Mouse (Mus musculus): ENCODE data around the gene Cwc25. TPM values are rescaled to one million over a fixed set of nuclear protein-coding genes. Genes with fewer than 3 reads are reported as not detected.

Cwc25 gene
- polyA plus RNA-seq, 1 experiment: 1.2 TPM

GRCm38 (mm10) chr11:97779968-97780701 is 13.8 kb upstream of the Cwc25 start:
- H3K4me1 ChIP-seq (ENCODE audit: control insufficient read depth): peaks cover 39% of the 10 kb centered on the region
- TF ChIP-seq TAL1 (IDR thresholded peaks at IDR 0.05; ENCODE audit: low read length): no peak
- no peak for TF ChIP-seq GATA1 (IDR thresholded peaks at IDR 0.05; ENCODE audit: low read length)
- H3K36me3 ChIP-seq (ENCODE audit: control insufficient read depth): peaks cover 66% of the 10 kb centered on the region
- H3K9me3 ChIP-seq (ENCODE audit: control insufficient read depth, low read length): peaks cover 3% of the 10 kb centered on the region
- H3K27me3 ChIP-seq (ENCODE audit: control insufficient read depth): no peaks in the 10 kb centered on the region
- peak overlapping the region; percentile 96 for H3K4me3 ChIP-seq (replicated peaks)

- peaks cover under 1% of the 10 kb centered on the region for H3K9me3 ChIP-seq (ENCODE audit: control insufficient read depth, low read length)
- H3K27me3 ChIP-seq (ENCODE audit: control insufficient read depth): no peaks in the 10 kb centered on the region
- no peak for TF ChIP-seq GATA1 (IDR thresholded peaks at IDR 0.05; ENCODE audit: low read length)
- no peak for TF ChIP-seq TAL1 (IDR thresholded peaks at IDR 0.05; ENCODE audit: low read length)
- H3K36me3 ChIP-seq (ENCODE audit: control insufficient read depth): peaks cover 68% of the 10 kb centered on the region
- no peak overlapping the region for H3K4me3 ChIP-seq (replicated peaks)
- H3K4me1 ChIP-seq (ENCODE audit: control insufficient read depth): peaks cover 39% of the 10 kb centered on the region
Observed at GRCm38 (mm10) chr11:97778918-97779317, 12.6 kb upstream of the Cwc25 start.

- H3K4me1 ChIP-seq (ENCODE audit: control insufficient read depth): peaks cover 34% of the 10 kb centered on the region
- no peaks in the 10 kb centered on the region for H3K27me3 ChIP-seq (ENCODE audit: control insufficient read depth)
- no peak overlapping the region for H3K4me3 ChIP-seq (replicated peaks)
- no peak for TF ChIP-seq GATA1 (IDR thresholded peaks at IDR 0.05; ENCODE audit: low read length)
- TF ChIP-seq TAL1 (IDR thresholded peaks at IDR 0.05; ENCODE audit: low read length): no peak
- H3K36me3 ChIP-seq (ENCODE audit: control insufficient read depth): peaks cover 68% of the 10 kb centered on the region
- H3K9me3 ChIP-seq (ENCODE audit: control insufficient read depth, low read length): no peaks in the 10 kb centered on the region
Observed at GRCm38 (mm10) chr11:97777129-97777529, 10.8 kb upstream of the Cwc25 start.

DNA sequence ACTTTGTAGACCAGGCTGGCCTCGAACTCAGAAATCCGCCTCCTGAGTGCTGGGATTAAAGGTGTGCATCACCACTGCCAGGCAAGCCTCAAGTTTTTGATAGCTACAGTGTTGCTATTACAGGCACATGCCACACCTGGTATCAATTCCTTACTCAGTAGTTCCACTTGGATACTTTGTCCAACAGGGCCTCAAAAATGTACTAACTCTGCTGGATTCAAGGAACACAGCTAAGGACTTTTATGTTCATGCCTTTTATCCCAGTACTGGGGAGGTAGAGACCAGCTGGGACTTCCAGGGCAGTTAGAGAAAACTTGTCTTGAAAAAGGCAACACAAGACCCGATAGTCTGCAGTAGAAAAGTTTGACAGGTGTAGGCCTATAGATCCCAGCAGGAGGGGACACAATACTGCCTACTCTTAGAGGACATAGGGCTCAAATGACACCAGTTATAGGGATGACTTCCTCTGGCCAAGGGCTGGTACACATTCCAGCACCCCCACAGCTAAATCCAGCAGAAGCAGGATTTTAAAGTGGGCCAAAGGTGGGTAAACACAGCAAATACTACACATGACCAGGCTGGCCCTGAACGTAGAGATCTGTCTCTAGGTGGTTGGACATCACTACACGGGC is 10.3 kb upstream of the Cwc25 start:
- TF ChIP-seq GATA1 (IDR thresholded peaks at IDR 0.05; ENCODE audit: low read length) (no peak), TAL1 (IDR thresholded peaks at IDR 0.05; ENCODE audit: low read length) (no peak)
- peaks cover 30% of the 10 kb centered on the region for H3K4me1 ChIP-seq (ENCODE audit: control insufficient read depth)
- H3K4me3 ChIP-seq (replicated peaks): no peak overlapping the region
- no peaks in the 10 kb centered on the region for H3K27me3 ChIP-seq (ENCODE audit: control insufficient read depth)
- H3K36me3 ChIP-seq (ENCODE audit: control insufficient read depth): peaks cover 66% of the 10 kb centered on the region
- no peaks in the 10 kb centered on the region for H3K9me3 ChIP-seq (ENCODE audit: control insufficient read depth, low read length)

DNA sequence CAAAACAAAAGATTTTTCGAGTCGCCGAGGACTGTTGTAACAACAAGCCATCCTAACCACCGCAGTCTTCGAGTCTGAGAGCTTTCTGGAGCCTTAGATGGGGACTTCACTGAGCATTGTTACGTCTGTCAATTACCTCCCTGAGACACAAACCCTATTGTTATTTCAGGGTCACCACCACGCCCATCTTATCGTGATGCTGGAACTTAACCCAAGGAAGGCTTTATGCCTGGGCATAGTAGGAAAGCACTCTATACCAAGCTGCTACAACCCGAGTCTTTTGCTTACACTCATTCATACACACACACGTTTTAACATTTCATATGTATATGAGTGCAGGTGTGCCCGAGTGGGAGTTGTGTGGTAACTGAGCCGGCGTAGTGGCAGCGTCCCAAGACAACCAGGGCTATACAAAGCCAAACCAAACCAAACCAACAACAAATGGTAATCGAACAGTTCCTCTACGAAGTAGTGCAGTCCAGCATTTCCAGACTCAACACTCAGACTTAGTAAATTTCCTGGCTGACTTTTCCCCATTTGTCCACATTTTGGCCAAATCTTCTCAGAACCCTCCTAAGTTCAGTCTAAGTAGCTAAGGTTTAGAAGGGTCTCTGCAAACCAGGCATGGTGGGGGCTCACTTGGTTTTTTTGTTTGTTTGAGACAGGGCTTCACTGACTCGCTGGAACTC is 9.6 kb upstream of the Cwc25 start, which contains the start of gene 1700001P01Rik:
Gene 1700001P01Rik (minus strand): TSS at position 111 of the 689 bp plus-strand sequence.
- TF ChIP-seq TAL1 (IDR thresholded peaks at IDR 0.05; ENCODE audit: low read length): no peak
- no peak for TF ChIP-seq GATA1 (IDR thresholded peaks at IDR 0.05; ENCODE audit: low read length)
- Histone ChIP-seq H3K4me3 (replicated peaks) (no peak within 1 kb of the TSS), H3K27me3 (ENCODE audit: control insufficient read depth) (no peaks in the 10 kb centered on the region), H3K9me3 (ENCODE audit: control insufficient read depth, low read length) (no peaks in the 10 kb centered on the region), H3K4me1 (ENCODE audit: control insufficient read depth) (peaks cover 27% of the 10 kb centered on the region), H3K36me3 (ENCODE audit: control insufficient read depth) (peaks cover 60% of the 10 kb centered on the region)

DNA sequence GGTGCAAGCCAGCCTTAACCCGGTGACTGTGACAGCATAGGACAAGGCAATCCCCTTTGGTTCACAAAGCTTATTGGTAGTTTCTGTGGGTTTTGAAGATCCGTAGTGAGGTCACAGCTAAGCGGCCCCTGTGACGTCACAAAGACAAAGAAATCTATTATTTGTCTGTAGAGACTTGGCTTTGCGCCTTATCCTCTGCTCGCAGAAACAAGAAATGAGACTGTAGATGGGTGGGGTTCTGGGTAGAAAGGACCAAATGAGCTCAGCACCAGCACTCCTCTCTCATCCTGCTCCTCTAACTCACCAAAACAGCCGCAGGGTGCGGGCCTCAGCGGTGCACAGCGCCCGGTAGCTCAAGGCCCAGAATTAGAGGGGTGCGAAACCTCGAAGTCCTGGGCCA is 8.8 kb upstream of the Cwc25 start:
- H3K4me3 ChIP-seq (replicated peaks): no peak overlapping the region
- no peaks in the 10 kb centered on the region for H3K9me3 ChIP-seq (ENCODE audit: control insufficient read depth, low read length)
- TF ChIP-seq TAL1 (IDR thresholded peaks at IDR 0.05; ENCODE audit: low read length) (no peak), GATA1 (IDR thresholded peaks at IDR 0.05; ENCODE audit: low read length) (no peak)
- H3K4me1 ChIP-seq (ENCODE audit: control insufficient read depth): peaks cover 19% of the 10 kb centered on the region
- H3K36me3 ChIP-seq (ENCODE audit: control insufficient read depth): peaks cover 52% of the 10 kb centered on the region
- H3K27me3 ChIP-seq (ENCODE audit: control insufficient read depth): no peaks in the 10 kb centered on the region

DNA sequence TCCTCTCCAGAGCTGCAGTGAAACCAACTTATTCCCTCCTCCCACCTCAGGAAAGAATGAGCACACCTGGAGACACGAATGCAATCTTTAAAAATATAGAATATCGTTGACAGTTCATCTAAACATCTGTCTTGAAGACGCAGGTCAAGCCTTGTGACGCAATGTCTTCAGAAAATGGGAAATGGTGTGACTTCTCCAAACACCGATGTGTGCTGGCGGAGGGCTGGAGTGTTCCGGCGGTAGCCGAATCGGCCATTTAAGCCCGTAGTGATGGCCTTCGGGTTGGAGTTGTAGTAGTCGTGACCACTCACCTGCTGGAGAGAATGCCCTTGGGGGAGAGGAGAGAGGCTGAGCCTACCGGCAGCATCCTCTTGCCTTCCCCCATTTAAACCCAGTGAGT is 5.1 kb upstream of the Cwc25 start:
- no peak overlapping the region for H3K4me3 ChIP-seq (replicated peaks)
- H3K4me1 ChIP-seq (ENCODE audit: control insufficient read depth): peaks cover 13% of the 10 kb centered on the region
- H3K36me3 ChIP-seq (ENCODE audit: control insufficient read depth): peaks cover 15% of the 10 kb centered on the region
- TF ChIP-seq TAL1 (IDR thresholded peaks at IDR 0.05; ENCODE audit: low read length): no peak
- TF ChIP-seq GATA1 (IDR thresholded peaks at IDR 0.05; ENCODE audit: low read length): no peak
- H3K27me3 ChIP-seq (ENCODE audit: control insufficient read depth): no peaks in the 10 kb centered on the region
- no peaks in the 10 kb centered on the region for H3K9me3 ChIP-seq (ENCODE audit: control insufficient read depth, low read length)

GRCm38 (mm10) chr11:97769704-97770103 is 3.3 kb upstream of the Cwc25 start:
- Histone ChIP-seq H3K36me3 (ENCODE audit: control insufficient read depth) (peaks cover 6% of the 10 kb centered on the region), H3K9me3 (ENCODE audit: control insufficient read depth, low read length) (no peaks in the 10 kb centered on the region), H3K4me3 (replicated peaks) (no peak overlapping the region), H3K4me1 (ENCODE audit: control insufficient read depth) (peaks cover 22% of the 10 kb centered on the region), H3K27me3 (ENCODE audit: control insufficient read depth) (no peaks in the 10 kb centered on the region)
- TF ChIP-seq TAL1 (IDR thresholded peaks at IDR 0.05; ENCODE audit: low read length) (no peak), GATA1 (IDR thresholded peaks at IDR 0.05; ENCODE audit: low read length) (no peak)

GRCm38 (mm10) chr11:97761638-97762037 is 4.7 kb downstream of the Cwc25 start:
- peaks cover 5% of the 10 kb centered on the region for H3K9me3 ChIP-seq (ENCODE audit: control insufficient read depth, low read length)
- TF ChIP-seq TAL1 (IDR thresholded peaks at IDR 0.05; ENCODE audit: low read length) (no peak), GATA1 (IDR thresholded peaks at IDR 0.05; ENCODE audit: low read length) (no peak)
- peaks cover 23% of the 10 kb centered on the region for H3K4me1 ChIP-seq (ENCODE audit: control insufficient read depth)
- H3K36me3 ChIP-seq (ENCODE audit: control insufficient read depth): peaks cover 78% of the 10 kb centered on the region
- no peaks in the 10 kb centered on the region for H3K27me3 ChIP-seq (ENCODE audit: control insufficient read depth)
- H3K4me3 ChIP-seq (replicated peaks): no peak overlapping the region

Data from erythroblast, embryonic 14.5 days (primary cell).